Mouse (Mus musculus) CD4-positive, CD25-positive, alpha-beta regulatory T cell, adult 2 months (primary cell): ENCODE measurements around the gene Prmt7.

Source experiments
- DNase-seq: peaks from one replicate; pipeline ENCODE4 v3.0.0-alpha.2; 2012; ENCODE audit warnings: low read depth, low spot score

The Prmt7 gene

DNA sequence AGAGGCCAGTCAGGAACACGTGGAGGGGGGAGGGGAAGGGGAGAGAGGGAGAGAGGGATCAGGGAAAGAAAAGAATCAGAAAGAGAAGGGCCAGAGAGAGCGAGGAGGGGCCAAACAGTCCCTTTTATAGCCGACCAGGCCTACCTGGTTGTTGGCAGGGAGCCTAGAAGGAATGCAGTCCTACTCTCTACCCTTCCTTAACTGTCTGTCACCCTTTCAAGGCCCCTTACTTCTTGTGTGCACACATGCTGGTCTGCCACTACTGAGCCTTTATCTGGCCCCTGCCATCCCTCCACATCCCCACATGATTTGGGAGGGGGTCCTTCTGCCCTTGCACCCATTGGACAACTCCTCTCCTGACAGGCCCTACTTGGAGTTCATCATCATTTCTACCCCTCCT lies 78.0 kb downstream of the Prmt7 start:
- DNase-seq: no peak

DNA sequence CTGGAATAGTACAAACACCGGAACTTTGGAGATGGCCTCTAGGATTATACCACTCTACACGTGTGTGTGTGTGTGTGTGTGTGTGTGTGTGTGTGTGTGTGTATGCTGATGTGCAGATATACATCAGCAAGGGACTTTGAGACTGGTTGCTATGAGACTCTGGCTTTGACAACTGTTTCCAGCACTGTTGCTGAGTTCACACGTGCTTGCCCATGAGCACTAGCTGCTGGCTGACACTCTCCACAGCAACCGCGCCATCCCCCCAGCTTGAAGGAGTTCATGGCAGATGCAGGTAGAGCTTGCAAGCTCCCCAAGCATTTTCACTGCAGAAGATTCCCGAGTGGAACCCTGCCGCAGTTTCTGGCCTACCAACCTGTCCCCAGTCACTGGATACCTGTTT lies 78.7 kb downstream of the Prmt7 start:
- no peak for DNase-seq

DNA sequence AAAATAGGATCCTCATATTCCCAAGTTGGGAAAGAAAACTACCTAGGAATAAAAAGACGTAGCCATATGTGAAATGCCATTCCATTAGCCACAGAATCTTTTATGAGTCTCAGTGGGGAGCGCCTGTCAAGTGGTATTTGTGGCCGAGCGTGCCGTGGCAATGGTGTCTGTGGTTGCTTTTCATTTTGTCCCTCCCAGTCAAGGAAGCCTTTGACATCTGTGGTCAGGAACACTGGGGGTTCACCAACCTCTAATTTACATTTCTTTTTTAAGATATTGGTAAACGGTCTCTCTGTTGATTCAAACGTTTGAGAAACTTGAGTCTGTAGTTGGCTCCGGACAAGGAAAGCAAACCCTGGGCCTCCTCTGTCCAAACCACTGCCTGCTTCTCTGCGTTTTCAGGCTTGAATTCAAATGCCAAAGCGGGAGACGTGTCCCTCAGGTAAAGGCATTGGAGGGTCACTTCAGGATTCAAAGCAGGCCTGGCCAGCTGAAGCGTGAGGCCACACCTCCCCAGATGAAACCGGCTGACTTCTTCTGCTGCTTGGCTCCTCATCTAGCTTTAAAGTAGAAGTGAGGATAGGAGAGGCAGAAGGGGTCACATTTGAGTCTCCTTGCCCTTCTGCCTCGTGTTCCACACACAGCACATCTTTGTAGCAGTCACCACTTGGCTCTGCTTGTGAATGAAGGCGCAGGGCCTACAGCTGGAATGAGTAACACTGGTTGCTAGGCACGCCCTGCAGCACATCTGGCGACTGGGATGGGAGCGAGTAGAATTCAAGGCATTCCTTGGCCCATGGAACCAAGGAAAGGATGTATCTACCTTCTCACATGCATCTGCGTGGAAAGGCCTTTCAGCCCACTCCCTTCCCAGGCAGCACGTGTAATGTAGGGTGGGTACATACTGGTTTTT lies 82.0 kb downstream of the Prmt7 start:
- DNase-seq: no peak

DNA sequence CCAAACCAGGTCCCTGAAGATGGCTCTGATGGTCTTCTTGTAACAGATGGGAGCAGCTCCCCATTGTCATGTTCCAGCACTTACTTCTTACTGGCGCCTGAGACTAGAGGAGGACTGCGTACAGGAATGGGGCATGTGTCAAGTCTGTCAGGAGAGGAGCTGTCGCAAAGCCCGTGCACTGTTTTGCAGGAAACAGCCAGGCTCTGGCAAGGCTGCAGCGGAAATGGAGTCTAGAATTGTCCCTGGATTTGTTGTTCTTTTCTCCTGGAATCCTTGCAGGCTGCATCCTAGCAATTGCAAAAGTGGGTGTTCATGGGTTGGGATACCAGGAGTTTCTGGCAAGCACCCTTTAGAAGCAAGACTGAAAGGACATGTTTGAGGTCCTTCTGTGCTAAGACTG lies 87.5 kb downstream of the Prmt7 start:
- no peak for DNase-seq

DNA sequence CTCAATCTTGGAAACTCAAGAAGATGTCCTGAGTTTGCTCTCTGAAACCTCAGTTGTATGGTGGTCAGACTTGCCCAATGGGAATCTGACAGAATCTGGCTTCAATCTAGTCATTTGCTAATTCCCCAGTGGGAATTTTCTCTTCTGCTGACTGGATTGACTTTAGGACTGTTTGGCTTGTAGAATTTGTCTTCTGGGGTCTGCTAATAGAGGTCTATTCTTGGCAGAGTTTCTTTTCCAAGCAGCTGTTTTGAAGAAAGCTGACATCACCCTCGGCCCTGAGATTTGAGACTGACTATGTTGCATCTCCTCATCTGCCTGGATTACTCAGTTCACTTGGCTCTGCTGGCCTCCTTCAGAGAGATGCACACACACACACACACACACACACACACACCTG lies 88.1 kb downstream of the Prmt7 start:
- DNase-seq: no peak

DNA sequence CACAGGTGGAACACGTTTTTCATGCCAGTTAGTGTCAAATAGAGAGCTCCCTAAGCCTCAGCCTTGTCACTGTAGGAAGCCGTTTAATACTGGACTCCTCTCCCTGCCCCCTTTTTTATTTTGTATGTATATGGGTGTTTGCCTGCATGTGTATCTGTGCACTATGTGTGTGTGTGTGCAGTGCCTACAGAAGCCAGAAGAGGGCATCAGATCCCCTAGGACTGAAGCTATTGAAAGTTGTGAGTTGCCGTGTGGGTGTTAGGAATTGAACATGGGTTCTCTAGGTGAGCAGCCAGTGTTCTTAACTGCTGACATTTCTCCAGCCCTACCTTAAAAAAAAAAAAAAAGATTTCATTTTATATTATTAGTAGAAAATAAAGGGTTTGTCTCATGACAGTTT lies 89.0 kb downstream of the Prmt7 start:
- no peak for DNase-seq

DNA sequence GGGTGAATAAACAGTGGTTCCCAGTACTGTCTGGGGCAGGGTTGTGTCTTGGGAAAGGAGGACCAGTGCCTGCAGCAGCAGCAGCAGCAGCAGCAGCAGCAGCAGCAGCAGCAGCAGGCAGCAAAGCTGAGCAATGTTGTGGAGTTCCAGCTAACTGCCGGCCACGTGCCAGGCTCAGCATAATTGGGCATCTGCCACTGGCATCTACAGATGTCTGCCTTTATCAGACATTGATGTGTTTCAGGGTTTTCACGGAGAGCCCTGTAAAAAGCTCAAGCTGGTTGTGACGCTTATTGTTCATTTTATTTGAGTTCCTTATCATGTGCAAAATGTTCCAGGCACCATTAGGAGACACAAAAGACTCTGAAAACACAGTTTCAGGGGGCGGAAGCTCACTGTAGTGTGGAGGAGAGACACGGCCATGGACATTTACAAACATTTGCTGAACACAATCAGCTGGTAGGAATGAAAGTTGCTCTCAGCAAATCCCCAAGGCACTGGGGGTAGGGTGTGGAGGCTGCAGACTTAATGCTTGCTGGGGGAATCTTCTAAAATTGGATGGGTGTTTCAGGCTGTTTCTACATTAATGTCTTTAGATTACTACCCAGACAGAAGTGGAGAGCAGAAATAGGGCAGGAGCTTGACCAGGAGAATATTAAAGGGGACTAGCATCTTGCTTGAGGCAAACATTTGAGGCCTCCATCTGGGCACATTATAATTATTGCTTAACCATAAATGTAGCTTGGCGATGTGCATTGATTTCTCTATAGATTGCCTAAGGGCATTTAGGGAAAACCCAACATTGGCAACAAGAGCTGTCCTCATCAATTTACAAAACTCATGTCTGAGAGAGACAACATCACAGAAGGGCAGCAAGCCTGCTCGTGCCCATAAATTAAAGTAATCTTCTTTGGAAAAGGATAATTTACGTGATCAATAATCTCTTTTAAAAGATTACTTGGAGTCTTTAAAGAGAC lies 90.3 kb downstream of the Prmt7 start:
- DNase-seq: no peak
